21 mouse cellular contexts compared by ENCODE assay signal in the genomic region with DNA sequence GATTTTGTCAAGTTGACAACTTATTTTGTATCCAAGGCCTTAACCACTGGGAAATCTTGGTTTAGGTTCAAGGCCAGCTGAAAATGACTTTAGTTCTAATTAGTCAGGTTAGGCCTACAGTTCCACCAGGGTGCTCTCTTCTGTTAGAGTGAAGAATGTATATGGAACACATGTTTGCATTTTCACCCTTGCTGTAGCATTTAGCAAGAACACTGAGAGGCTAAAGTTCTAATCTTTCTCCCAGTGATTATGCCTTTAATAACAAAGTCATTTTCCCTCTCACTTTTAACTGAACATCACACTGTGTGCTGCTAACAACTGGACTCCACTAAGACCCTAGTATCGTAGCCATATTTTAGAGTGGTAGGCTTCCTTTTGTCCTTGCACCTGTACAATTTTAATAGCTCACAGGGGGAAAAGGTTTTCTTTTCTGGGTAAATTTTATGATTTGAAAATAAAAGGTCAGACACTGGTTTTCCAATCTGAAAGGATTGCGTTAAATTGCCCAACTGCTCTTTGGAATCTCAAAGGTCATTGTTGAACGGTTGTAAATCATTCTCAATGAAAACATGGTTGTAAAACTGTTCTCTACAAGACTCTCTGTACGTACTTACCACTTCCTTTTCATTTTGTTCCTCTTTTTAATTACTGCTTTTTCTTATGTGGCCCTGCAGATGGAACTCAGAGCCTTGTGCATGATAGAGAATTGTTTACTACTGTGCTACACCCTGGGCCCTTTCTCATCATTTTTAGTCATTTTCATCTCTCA.
DNase-seq lines count a peak whose midpoint lies in the region; ATAC-seq lines count a peak whose summit lies in the region.
"Had no signal": no experiment of that assay in that cellular context is flagged by ENCODE, and none has a peak within 500 bp of the region (broad histone marks: within the 10 kb centered on the region; RNA-seq: fewer than 3 reads in every experiment).

No protein-coding gene starts in this region.

- H3K27me3 ChIP-seq in hindbrain, embryonic 16.5 days (replicated peaks; ENCODE audit: control insufficient read depth, insufficient read depth, low read length) = no peaks in the 10 kb centered on the region; the same call in 1 of the 2 replicates
- H3K27me3 ChIP-seq: heart, embryonic 13.5 days; liver, embryonic 15.5 days had no signal

- 82% methylated on average over 4 of the region's 4 CpGs for WGBS in hindbrain, embryonic 16.5 days

- H3K9ac ChIP-seq in hindbrain, embryonic 16.5 days (ENCODE audit: low read depth, low read length) = no peak overlapping the region
- H3K9ac ChIP-seq: embryonic facial prominence, embryonic 15.5 days; heart, embryonic 13.5 days; hindbrain, embryonic 12.5 days; limb, embryonic 13.5 days; liver, embryonic 15.5 days had no signal

- peak; percentile 94 to 95 for ATAC-seq in hematopoietic stem cell, adult 5-6 weeks (replicated peaks in 1 of 2; ENCODE audit: insufficient read depth in 1 of 2, low FRiP score in 2 of 2, low TSS enrichment in 1 of 2, low read depth in 1 of 2, poor library complexity in 2 of 2, severe bottlenecking in 2 of 2)
- ATAC-seq in megakaryocyte, adult 5-6 weeks (ENCODE audit: poor library complexity, severe bottlenecking) = peak; percentile 79
- ATAC-seq in hindbrain, embryonic 16.5 days = no peak
- ATAC-seq: forebrain, embryonic 14.5 days had no signal

- H3K4me3 ChIP-seq in hindbrain, embryonic 16.5 days (ENCODE audit: low read length) = no peak overlapping the region
- H3K4me3 ChIP-seq: embryonic facial prominence, embryonic 15.5 days; heart, embryonic 13.5 days; hindbrain, embryonic 12.5 days; limb, embryonic 13.5 days; liver, embryonic 15.5 days had no signal

- H3K9me3 ChIP-seq in hindbrain, embryonic 16.5 days (ENCODE audit: control insufficient read depth, low read length) = no peaks in the 10 kb centered on the region
- H3K9me3 ChIP-seq: embryonic facial prominence, embryonic 15.5 days; heart, embryonic 13.5 days; hindbrain, embryonic 12.5 days; limb, embryonic 13.5 days; liver, embryonic 15.5 days had no signal

- DNase-seq in adrenal gland, adult 2 months = peak; percentile 10
- DNase-seq in adrenal gland, adult 8-10 months = no peak
- DNase-seq in A20 (ENCODE audit: low read depth, low spot score) = peak; percentile 8
- no peak for DNase-seq in left cerebral cortex, adult 9 months (ENCODE audit: low spot score in 2 of 2)
- DNase-seq in layer of hippocampus, adult 18-20 months (ENCODE audit: low spot score in 2 of 2) = no peak
- DNase-seq: cerebellum, adult 18-20 months; cerebellum, postnatal 36 days; heart, adult 18-20 months; heart, postnatal 14 days; layer of hippocampus, postnatal 36 days; lung, postnatal 4 days had no signal

- H3K27ac ChIP-seq in hindbrain, embryonic 16.5 days (ENCODE audit: low read depth, low read length) = no peak overlapping the region
- H3K27ac ChIP-seq: embryonic facial prominence, embryonic 15.5 days; heart, embryonic 13.5 days; hindbrain, embryonic 12.5 days; limb, embryonic 13.5 days; liver, embryonic 15.5 days had no signal

- H3K4me2 ChIP-seq in hindbrain, embryonic 16.5 days (ENCODE audit: low read length) = no peak overlapping the region
- H3K4me2 ChIP-seq: embryonic facial prominence, embryonic 15.5 days; heart, embryonic 13.5 days; hindbrain, embryonic 12.5 days; limb, embryonic 13.5 days; liver, embryonic 15.5 days; midbrain, embryonic 11.5 days had no signal

- H3K36me3 ChIP-seq in hindbrain, embryonic 16.5 days (ENCODE audit: control insufficient read depth, insufficient read depth, low read length) = no peaks in the 10 kb centered on the region
- H3K36me3 ChIP-seq: embryonic facial prominence, embryonic 15.5 days; heart, embryonic 13.5 days; hindbrain, embryonic 12.5 days; limb, embryonic 13.5 days; liver, embryonic 15.5 days had no signal

- no peaks in the 10 kb centered on the region for H3K4me1 ChIP-seq in hindbrain, embryonic 16.5 days (ENCODE audit: control insufficient read depth, insufficient read depth, low read depth, low read length)
- H3K4me1 ChIP-seq: embryonic facial prominence, embryonic 15.5 days; heart, embryonic 13.5 days; hindbrain, embryonic 12.5 days; limb, embryonic 13.5 days; liver, embryonic 15.5 days had no signal

Comparison
In these comparisons a context has a peak if more than half of its experiments do, and no peak if none do; other contexts are left out.
1. DNase-seq: peak in adrenal gland, adult 2 months (single experiment) and A20 (single experiment); none in adrenal gland, adult 8-10 months (single experiment), left cerebral cortex, adult 9 months (0 of 2) and layer of hippocampus, adult 18-20 months (0 of 2).